Mouse (Mus musculus) E14TG2a.4 (cell line): ENCODE results near the gene Tenm4.

Experiments
- CTCF ChIP-seq: conservative IDR thresholded peaks from 2 replicates; pipeline ENCODE4 v1.5.1; 2014; ENCODE audit warnings: low read length
- NANOG ChIP-seq: IDR thresholded peaks from 2 replicates; pipeline ENCODE4 v1.6.1; 2014; ENCODE audit warnings: borderline replicate concordance, low read length, mixed read lengths
- POU5F1 ChIP-seq: IDR thresholded peaks from 2 replicates; pipeline ENCODE4 v1.6.1; 2014; ENCODE audit warnings: low read length, borderline replicate concordance

GRCm38 (mm10) chr7:96363311-96363710, 192.3 kb downstream of the Tenm4 start:
- TF ChIP-seq CTCF (no peak), NANOG (no peak), POU5F1 (no peak)
